Mouse (Mus musculus): ENCODE data around the gene Atg9b.

Gene Atg9b

GRCm38 (mm10) chr5:24381988-24382387 is 10.0 kb downstream of the Atg9b start:
- DNase-seq (ENCODE audit: low spot score in 2 of 2): no peak

DNA sequence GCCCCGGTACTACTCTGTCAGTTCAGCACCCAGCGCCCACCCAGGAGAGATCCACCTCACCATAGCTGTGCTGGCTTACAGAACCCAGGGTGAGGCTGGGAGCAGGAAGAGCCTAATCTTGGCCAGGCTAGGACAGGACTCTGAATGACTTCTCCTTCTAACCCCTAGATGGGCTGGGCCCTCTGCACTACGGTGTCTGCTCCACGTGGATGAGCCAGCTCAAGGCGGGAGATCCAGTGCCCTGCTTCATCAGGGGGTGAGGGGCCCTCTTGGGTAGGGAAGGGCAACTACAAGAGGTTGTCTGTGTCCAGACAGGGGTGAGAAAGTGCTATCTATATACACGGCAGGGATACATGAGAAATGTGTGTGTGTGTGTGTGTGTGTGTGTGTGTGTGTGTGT is 10.5 kb downstream of the Atg9b start:
- DNase-seq (ENCODE audit: low spot score in 2 of 2): no peak

DNA sequence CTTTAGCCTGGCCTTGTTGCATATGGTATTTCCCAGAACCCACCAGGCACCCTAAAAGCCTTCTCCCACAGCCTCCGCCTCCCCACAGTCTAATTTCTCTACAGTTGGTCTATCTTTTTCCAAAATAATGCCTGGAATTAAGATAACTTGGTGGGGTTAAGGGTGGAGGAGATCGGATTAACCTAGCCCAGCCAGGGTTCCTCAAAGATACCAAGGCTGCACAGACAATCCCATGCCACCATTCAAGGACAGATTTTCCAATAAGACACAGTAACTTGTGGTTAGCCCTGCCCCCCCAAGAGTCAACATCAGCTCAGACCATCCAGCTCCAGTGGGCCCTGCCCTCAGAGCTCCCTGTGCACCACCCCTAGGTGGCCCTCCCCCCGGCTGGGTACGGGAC is 11.4 kb downstream of the Atg9b start:
- DNase-seq (ENCODE audit: low spot score in 2 of 2): no peak

DNA sequence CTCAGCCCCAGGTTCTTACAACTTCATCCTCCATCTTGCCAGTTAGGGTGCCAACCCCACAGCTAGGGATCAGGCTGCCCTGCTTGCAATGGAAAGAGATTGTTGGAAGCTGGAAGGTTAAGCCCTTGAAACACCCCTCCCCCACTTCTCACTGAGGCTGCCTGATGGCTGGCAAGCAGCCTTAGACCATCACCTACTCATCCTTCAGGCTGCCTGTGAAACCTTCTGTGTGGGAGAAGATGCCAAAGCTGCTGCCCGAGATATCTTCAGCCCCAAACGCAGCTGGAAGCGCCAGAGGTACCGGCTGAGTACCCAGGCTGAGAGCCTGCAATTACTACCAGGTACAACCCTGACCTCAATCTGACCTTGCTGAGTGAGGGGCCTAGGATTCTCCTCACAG is 12.4 kb downstream of the Atg9b start:
- DNase-seq (ENCODE audit: low spot score in 2 of 2): no peak

DNA sequence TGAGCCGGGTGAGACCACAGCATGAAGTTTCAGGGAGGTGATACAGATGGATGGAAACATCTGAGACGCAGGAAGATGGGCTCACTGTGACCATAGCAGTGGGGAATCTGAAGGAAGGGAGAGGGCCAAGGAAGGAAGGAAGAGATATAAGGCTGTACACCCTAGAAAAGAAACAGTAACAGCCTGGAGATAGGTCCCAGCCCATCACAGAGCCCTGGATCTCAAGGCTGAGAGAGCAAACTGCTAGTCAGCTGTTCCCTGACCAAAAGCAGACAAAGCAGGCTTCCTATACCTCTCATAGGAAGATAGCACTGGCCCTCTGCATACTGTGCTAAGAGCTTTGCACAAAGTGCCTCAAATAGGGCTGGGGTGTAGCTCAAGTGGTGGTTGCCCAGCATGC is 13.2 kb downstream of the Atg9b start:
- DNase-seq (ENCODE audit: low spot score in 2 of 2): no peak

GRCm38 (mm10) chr5:24374666-24375328 is 17.1 kb downstream of the Atg9b start:
- DNase-seq (ENCODE audit: low spot score in 2 of 2): no peak

- no peak for DNase-seq (ENCODE audit: low spot score in 2 of 2)
Measured at GRCm38 (mm10) chr5:24374216-24374615, 17.7 kb downstream of the Atg9b start.

- no peak for DNase-seq (ENCODE audit: low spot score in 2 of 2)
Measured at GRCm38 (mm10) chr5:24373807-24374206, 18.1 kb downstream of the Atg9b start.

DNA sequence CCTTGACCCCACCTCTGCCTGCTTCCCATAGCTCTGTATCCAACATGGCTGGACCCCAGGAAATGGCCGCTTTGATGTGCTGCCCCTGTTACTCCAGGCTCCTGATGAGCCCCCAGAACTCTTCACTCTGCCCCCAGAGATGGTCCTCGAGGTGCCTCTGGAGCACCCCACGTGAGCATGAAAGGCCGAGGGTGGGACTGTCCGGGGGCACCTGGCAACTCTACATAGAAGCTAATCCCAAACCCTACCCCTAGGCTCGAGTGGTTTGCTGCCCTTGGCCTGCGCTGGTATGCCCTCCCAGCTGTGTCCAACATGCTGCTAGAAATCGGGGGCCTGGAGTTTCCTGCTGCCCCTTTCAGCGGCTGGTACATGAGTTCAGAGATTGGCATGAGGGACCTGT is 22.2 kb downstream of the Atg9b start:
- DNase-seq (ENCODE audit: low spot score in 2 of 2): no peak

GRCm38 (mm10) chr5:24366426-24366825 is 25.5 kb downstream of the Atg9b start:
- DNase-seq (ENCODE audit: low spot score in 2 of 2): no peak

GRCm38 (mm10) chr5:24365528-24365927 is 26.4 kb downstream of the Atg9b start:
- DNase-seq (ENCODE audit: low spot score in 2 of 2): peak in 1 of 2 experiments; percentile 43

DNA sequence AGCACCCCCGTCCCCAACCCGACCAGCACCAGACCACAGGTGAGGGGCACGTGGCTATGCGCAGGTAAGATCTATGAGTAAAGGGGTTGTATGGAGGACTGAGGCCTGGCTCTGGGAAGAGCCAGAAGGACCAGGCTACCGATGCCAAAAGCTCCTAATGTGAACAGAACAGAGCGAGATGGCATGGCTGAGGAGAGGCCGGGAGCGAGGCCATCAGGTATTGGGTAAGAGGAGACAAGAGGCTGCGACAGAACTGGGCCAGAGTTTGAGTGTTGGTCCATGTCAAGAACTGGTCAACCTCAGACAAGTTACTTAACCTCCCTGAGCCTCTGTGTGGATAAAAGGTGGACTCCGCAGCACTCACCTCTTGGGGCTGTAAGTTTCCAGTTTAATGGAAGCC is 27.0 kb downstream of the Atg9b start:
- no peak for DNase-seq (ENCODE audit: low spot score in 2 of 2)

DNA sequence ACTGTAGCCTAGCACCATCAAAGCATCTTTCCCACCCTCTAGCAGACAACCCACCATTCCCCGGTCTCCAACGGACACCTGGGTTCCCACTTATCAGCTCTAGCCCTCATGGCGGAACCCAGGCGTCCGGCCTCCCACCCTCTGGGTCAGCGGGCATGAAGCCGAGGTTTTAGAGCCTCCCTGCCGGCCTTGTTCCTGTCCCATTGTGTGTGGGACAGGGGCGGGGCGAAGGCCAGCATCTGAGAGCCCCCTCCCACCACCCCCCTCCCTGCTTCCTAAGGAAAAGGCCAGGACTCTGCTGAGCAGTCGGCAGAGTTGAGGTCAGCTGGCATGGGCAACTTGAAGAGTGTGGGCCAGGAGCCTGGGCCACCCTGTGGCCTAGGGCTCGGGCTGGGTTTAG is 27.4 kb downstream of the Atg9b start, which contains the start of gene Nos3:
TSS of gene Nos3 (plus strand) at position 303 of the 400 bp plus-strand sequence.
- peak; percentile 81 to 88 for DNase-seq (ENCODE audit: low spot score in 2 of 2)

DNA sequence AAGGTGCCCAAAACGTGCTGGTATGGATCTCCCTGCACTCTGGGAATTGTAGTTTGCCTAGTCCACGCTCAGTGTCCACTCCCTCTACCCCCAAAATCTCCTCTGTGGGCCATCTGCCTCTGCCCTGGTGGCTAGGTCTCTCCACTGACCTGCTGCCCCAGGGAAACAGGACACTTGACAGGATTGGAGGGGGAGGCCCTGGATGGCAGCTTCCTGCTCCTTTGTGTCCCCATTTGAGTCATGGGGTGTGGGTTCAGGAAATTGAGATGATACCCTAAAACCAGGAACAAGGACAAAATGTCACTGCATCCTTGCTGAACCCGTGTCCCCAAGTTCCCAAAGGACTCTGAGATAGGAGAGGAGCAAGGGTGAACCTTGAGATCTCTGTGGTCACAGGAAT is 27.9 kb downstream of the Atg9b start:
- no peak for DNase-seq (ENCODE audit: low spot score in 2 of 2)

DNA sequence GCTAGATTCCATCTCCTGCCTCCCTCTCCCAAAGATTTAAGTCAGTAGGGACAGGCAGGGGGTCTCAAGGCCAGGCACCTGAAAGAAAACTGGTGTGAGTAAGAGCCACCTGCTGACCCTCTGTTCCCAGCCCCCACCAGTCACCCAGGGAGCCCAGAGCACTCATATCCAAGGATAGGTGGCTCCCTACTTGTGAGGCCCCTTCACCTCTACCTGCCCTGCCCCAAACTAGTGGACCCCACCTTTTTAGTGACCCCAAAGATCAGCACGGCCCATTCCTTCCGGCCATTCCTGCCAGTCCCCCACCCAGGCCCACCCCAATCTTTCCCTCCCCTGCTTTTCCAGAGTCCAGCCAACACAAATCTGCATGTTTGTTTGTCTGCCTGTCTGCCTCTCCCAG is 28.5 kb downstream of the Atg9b start:
- no peak for DNase-seq (ENCODE audit: low spot score in 2 of 2)

GRCm38 (mm10) chr5:24360792-24361454 is 31.0 kb downstream of the Atg9b start:
- DNase-seq (ENCODE audit: low spot score in 2 of 2): peak; percentile 79 to 84

DNA sequence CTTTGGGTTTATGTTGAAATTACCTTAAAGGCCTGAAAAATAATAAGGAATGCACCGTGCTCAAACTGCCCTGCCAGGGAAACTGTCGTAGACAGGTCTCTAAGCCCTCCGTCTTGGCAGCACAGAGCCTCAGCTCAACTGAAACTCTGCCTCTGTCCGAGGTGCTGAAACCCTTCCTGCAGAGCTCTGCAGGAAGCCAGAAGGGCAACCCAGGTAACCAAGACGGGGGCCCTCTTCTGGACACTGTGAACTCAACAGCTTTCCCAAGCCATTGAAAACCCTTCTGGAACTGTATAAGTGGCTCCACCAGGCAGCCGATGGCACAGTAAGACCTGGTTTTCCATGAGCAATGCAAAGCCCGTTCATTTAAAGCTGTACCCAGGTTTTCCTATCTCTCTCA is 34.5 kb downstream of the Atg9b start:
- DNase-seq (ENCODE audit: low spot score in 2 of 2): peak in 1 of 2 experiments; percentile 50

GRCm38 (mm10) chr5:24356764-24357163 is 35.2 kb downstream of the Atg9b start:
- DNase-seq (ENCODE audit: low spot score in 2 of 2): no peak

GRCm38 (mm10) chr5:24353327-24353726 is 38.6 kb downstream of the Atg9b start:
- DNase-seq (ENCODE audit: low spot score in 2 of 2): no peak

DNA sequence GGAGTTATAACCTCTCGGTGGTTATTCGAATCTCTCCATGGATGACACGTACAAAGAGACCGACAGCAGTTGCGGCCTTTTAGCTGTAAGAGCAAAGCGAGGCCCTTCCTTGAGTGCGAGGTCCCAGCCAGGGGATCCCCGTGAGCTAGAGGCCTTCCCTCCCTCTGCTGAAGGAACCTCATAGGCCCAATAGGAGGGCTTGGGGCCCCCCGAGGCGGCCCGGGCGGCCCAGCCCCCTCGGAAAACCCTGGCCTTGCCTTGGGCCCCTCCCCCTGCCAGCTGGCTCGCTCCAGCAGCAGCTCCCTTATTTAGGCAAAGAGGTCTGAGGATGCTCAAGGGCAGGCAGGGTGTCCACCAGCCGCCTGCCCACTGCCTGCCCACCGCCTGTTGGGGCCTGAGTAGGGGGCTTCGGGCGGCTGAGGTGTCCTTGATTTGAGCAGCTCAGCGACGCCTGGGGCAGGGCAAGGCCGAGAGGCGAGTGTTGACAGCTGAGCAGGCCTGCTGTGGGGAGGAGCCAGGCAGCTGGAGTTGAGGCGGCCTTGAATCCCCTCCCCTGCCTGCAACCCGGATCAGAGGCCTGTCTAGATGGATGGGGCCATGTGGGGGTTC is 39.6 kb downstream of the Atg9b start:
- DNase-seq (ENCODE audit: low spot score in 2 of 2): peak; percentile 64 to 76

- DNase-seq (ENCODE audit: low spot score in 2 of 2): peak; percentile 76 to 78
Measured at GRCm38 (mm10) chr5:24351701-24352171, 40.2 kb downstream of the Atg9b start.

DNA sequence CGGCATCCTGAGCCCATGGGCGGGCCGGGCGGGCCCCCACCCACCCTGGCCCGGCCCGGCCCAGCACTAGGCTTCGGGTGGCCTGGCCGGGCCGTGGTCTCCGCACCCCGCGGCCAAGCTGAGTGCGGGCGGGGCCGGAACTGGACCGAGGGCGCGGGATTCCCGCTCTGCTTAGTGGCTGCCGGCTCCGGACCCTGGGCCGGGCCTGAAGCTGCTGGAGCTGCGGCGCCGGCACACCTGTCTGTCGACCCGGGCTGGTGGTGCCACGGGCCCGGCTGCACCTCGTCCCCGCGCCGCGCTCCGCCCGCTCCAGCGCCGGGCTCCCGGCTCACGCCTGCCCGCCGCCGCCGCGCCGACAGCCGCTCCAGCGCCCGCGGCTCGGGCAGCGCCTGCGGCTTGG is 40.7 kb downstream of the Atg9b start, which contains the start of gene Kcnh2:
TSS of gene Kcnh2 (minus strand) at position 327 of the 400 bp plus-strand sequence.
- no peak for DNase-seq (ENCODE audit: low spot score in 2 of 2)

Measured in heart, adult 9 months (tissue).